Mouse (Mus musculus) lung, embryonic 14.5 days (tissue): ENCODE measurements at regions not wholly inside any gene's neighbourhood (a gene's known extent, or its start where the extent isn't known, plus 50 kb on each side); places are given as distances from the start of the nearest gene placed in this dataset.

Experiments
- ATAC-seq: fragments of 200-750 bp; cut with Nextera tagmentation; 2 replicates; pipeline ENCODE4 v1.8.0; 2017; ENCODE audit warnings: mild to moderate bottlenecking, moderate TSS enrichment, moderate library complexity; ENCODE audit not compliant: insufficient read depth
- DNase-seq: peaks from one replicate; pipeline ENCODE4 v3.0.0-alpha.2; 2015
- H3K27ac ChIP-seq: fragments of 300-500 bp; sonication (generic); 2 replicates; pipeline ENCODE4 v1.5.1; 2014; ENCODE audit warnings: low read depth, mild to moderate bottlenecking, moderate library complexity
- H3K27me3 ChIP-seq: fragments of 300-500 bp; sonication (generic); 2 replicates; pipeline ENCODE4 v1.6.1; 2014; ENCODE audit warnings: low read length, control low read depth; ENCODE audit not compliant: insufficient read depth
- H3K36me3 ChIP-seq: fragments of 300-500 bp; sonication (generic); 2 replicates; pipeline ENCODE4 v1.6.1; 2014; ENCODE audit warnings: control low read depth; ENCODE audit not compliant: insufficient read depth
- H3K4me1 ChIP-seq: fragments of 300-500 bp; sonication (generic); 2 replicates; pipeline ENCODE4 v1.6.1; 2014; ENCODE audit warnings: antibody characterized with exemption, control low read depth; ENCODE audit not compliant: insufficient read depth
- H3K4me2 ChIP-seq: fragments of 300-500 bp; sonication (generic); 2 replicates; pipeline ENCODE4 v1.6.1; 2014; ENCODE audit warnings: mild to moderate bottlenecking
- H3K4me3 ChIP-seq: fragments of 300-500 bp; sonication (generic); 2 replicates; pipeline ENCODE4 v1.5.1; 2014; ENCODE audit warnings: low read depth, low read length
- H3K9ac ChIP-seq: fragments of 300-500 bp; sonication (generic); 2 replicates; pipeline ENCODE4 v1.6.1; 2014
- H3K9me3 ChIP-seq: fragments of 300-500 bp; sonication (generic); 2 replicates; pipeline ENCODE4 v1.6.1; 2016; ENCODE audit warnings: low read depth, low read length, control low read depth
- CTCF ChIP-seq: IDR thresholded peaks from 2 replicates; pipeline ENCODE4 v1.5.1; 2016; ENCODE audit warnings: antibody characterized with exemption, low read depth
- WGBS: fragments of 180-500 bp; shearing (Covaris S2); extraction: QIAGEN DNeasy Blood & Tissue Kit; methylation state at CpG from one replicate; pipeline ENCODE4 v1.1.7; 2014; 5-methylcytosine and 5-hydroxymethylcytosine counted together

GRCm38 (mm10) chr6:51663178-51663577 is 139.5 kb downstream of the Snx10 start:
- WGBS: 80% methylated on average over 3 of the region's 3 CpGs
- Histone ChIP-seq H3K4me1 (no peaks in the 10 kb centered on the region), H3K9ac (no peak overlapping the region), H3K27ac (no peak overlapping the region), H3K4me2 (no peak overlapping the region), H3K27me3 (no peaks in the 10 kb centered on the region), H3K36me3 (no peaks in the 10 kb centered on the region), H3K4me3 (no peak overlapping the region), H3K9me3 (peaks cover 6% of the 10 kb centered on the region; the same call in 1 of the 2 replicates)
- ATAC-seq (no peak), DNase-seq (no peak)
- TF ChIP-seq CTCF: no peak

- ATAC-seq (no peak), DNase-seq (no peak)
- Histone ChIP-seq H3K27me3 (no peaks in the 10 kb centered on the region), H3K4me2 (no peak overlapping the region), H3K4me1 (no peaks in the 10 kb centered on the region), H3K9me3 (peaks cover 6% of the 10 kb centered on the region; the same call in 1 of the 2 replicates), H3K4me3 (no peak overlapping the region), H3K27ac (no peak overlapping the region), H3K36me3 (no peaks in the 10 kb centered on the region), H3K9ac (no peak overlapping the region)
- no peak for TF ChIP-seq CTCF
- 92% methylated on average over 5 of the region's 5 CpGs for WGBS
These were observed 140.3 kb downstream of the Snx10 start for GRCm38 (mm10) chr6:51664049-51664448.

DNA sequence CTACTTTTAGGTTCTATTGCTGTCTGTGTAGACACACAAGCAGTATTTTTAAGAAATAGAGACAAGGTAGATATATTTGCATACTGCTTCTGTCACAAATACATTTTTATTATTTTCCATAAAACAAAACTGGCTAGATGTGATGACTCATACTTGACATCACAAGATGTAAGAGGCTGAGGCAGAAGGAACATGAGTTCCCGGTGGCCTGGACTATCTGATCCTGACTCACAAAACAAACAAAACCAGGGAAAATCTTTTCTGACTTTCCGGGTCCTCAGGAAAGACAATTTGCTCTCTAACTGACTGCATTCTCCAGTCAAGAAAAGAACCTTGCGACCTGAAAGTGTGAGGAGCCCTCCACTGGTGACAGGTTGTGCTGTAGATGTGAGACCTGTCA is 143.3 kb downstream of the Snx10 start:
- H3K9me3 ChIP-seq: peaks cover 6% of the 10 kb centered on the region; the same call in 1 of the 2 replicates
- ATAC-seq: no peak
- no peak overlapping the region for H3K9ac ChIP-seq
- WGBS: 31% methylated on average over 3 of the region's 3 CpGs
- H3K4me3 ChIP-seq: no peak overlapping the region
- H3K4me2 ChIP-seq: no peak overlapping the region
- H3K36me3 ChIP-seq: no peaks in the 10 kb centered on the region
- TF ChIP-seq CTCF: no peak
- no peaks in the 10 kb centered on the region for H3K4me1 ChIP-seq
- H3K27ac ChIP-seq: no peak overlapping the region
- DNase-seq: no peak
- H3K27me3 ChIP-seq: no peaks in the 10 kb centered on the region

DNA sequence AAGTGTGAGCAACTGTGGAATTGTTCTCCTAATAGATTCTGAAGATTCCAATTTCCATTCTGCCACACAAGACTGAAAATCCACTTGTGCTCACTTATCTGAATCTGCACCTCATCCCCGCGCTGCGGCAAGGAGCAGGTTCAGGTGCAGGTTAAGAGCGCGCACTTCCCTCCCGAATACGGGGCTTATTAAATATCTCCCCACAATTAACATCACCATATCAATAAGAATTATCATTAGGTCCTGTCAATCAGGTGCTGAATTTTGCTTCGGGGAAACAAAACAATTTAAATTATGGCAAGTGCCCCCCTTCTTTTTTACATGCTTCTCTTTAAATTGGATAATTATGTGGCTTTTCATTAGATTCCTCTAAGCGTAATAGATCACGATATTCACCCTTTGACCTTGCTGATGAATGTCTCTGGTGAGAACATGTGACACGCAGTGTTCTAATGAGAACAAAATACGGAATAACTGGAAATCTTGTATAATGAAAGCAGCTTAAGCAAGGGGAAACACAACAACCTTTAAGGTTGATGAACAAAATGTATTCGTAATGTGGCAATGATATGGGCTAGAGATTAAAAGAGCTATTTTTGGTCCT is 151.7 kb downstream of the Snx10 start:
- no peaks in the 10 kb centered on the region for H3K9me3 ChIP-seq
- H3K4me1 ChIP-seq: no peaks in the 10 kb centered on the region
- H3K36me3 ChIP-seq: no peaks in the 10 kb centered on the region
- no peaks in the 10 kb centered on the region for H3K27me3 ChIP-seq
- TF ChIP-seq CTCF: no peak
- H3K27ac ChIP-seq: no peak overlapping the region
- ATAC-seq: no peak
- no peak overlapping the region for H3K4me2 ChIP-seq
- no peak overlapping the region for H3K4me3 ChIP-seq
- no peak for DNase-seq
- no peak overlapping the region for H3K9ac ChIP-seq
- WGBS: 85% methylated on average over 13 of the region's 13 CpGs

- no peaks in the 10 kb centered on the region for H3K36me3 ChIP-seq
- H3K9me3 ChIP-seq: no peaks in the 10 kb centered on the region
- no peak overlapping the region for H3K27ac ChIP-seq
- no peak for ATAC-seq
- H3K4me3 ChIP-seq: no peak overlapping the region
- WGBS: 49% methylated on average over 12 of the region's 12 CpGs
- TF ChIP-seq CTCF: no peak
- no peak for DNase-seq
- H3K4me2 ChIP-seq: no peak overlapping the region
- no peaks in the 10 kb centered on the region for H3K4me1 ChIP-seq
- no peak overlapping the region for H3K9ac ChIP-seq
- no peaks in the 10 kb centered on the region for H3K27me3 ChIP-seq
These were observed 153.7 kb downstream of the Snx10 start for GRCm38 (mm10) chr6:51677162-51677996.

DNA sequence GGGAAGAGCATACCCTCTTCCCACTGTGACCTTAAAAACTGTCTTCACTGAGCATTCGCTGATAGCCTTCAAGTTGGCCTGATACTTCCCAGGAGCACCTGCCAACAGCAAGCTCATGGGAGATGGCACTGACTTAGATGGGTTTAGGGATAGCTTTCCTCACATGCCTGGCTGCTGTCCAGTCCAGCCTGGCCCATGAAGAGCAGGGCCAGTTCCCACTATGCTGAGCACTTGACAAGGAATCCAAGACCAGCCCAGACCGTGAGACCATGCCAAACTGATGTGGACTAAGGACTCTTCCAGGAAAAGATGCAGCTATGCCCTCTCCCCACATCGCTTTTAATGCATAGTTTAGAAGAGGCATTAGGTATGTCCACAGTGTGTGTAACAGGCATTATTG is 155.0 kb downstream of the Snx10 start:
- H3K27ac ChIP-seq: no peak overlapping the region
- H3K9ac ChIP-seq: no peak overlapping the region
- no peaks in the 10 kb centered on the region for H3K36me3 ChIP-seq
- no peak overlapping the region for H3K4me3 ChIP-seq
- no peaks in the 10 kb centered on the region for H3K27me3 ChIP-seq
- 84% methylated on average over 3 of the region's 3 CpGs for WGBS
- no peaks in the 10 kb centered on the region for H3K9me3 ChIP-seq
- DNase-seq (no peak), ATAC-seq (no peak)
- no peaks in the 10 kb centered on the region for H3K4me1 ChIP-seq
- H3K4me2 ChIP-seq: no peak overlapping the region
- no peak for TF ChIP-seq CTCF

DNA sequence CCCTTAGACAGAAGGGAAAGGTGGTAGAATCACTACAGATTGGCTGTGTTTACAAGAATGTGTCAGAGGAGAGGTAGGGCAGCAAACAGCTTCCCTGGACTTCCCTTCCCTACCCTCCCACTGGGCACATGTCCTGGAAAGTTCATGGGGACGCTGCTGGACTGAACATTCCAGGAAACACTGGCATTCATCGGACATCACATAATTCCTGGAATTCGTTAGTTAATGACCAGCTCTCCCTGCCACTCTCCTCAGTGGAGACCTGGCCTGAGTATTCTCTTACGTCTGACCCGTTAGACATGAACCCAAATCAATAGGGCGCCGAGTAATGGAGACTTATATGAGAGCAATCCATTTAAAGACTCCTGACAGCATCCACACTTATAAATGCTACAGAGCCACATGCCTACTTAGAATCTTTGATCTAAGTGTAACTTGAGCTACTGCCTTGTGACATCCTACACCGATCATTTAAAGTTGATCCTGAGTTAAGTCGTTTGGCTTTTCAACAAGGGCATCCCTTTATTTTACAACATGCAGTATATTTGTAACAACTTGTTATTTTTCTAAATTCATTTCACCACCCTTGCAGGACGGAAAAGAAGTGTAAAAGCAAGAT is 156.6 kb downstream of the Snx10 start:
- Histone ChIP-seq H3K9me3 (no peaks in the 10 kb centered on the region), H3K36me3 (no peaks in the 10 kb centered on the region), H3K4me1 (no peaks in the 10 kb centered on the region), H3K4me3 (no peak overlapping the region), H3K9ac (no peak overlapping the region), H3K27ac (no peak overlapping the region), H3K27me3 (no peaks in the 10 kb centered on the region), H3K4me2 (no peak overlapping the region)
- TF ChIP-seq CTCF: no peak
- 42% methylated on average over 10 of the region's 10 CpGs for WGBS
- no peak for ATAC-seq
- no peak for DNase-seq
